Mouse (Mus musculus) activated CD4-positive, CD25-positive, alpha-beta regulatory T cell, adult 4 months (primary cell): ENCODE data around the gene C1ql1. TPM values are rescaled to one million over a fixed set of nuclear protein-coding genes. Genes with fewer than 3 reads are reported as not detected.

Source experiments
- ATAC-seq: one replicate; pipeline ENCODE4 v1.8.0; 2017
- polyA plus RNA-seq, 2 experiments: library from polyadenylated mRNA; unstranded; fragments of 100-300 nt; shearing (Covaris generic); gene quantifications; one replicate each; pipeline ENCODE4 v1.2.1; 2017

C1ql1 gene
- polyA plus RNA-seq, 2 experiments from 2014 or later = not detected

GRCm38 (mm10) chr11:102898408-102898807 lies 48.1 kb downstream of the C1ql1 start:
- no peak for ATAC-seq

GRCm38 (mm10) chr11:102896641-102897040 lies 49.8 kb downstream of the C1ql1 start:
- ATAC-seq = no peak

- ATAC-seq = no peak
Observed at GRCm38 (mm10) chr11:102895779-102896178, 50.7 kb downstream of the C1ql1 start.

- ATAC-seq = no peak
Observed at GRCm38 (mm10) chr11:102894716-102895115, 51.8 kb downstream of the C1ql1 start.

- ATAC-seq = peak; percentile 66
Observed at GRCm38 (mm10) chr11:102893015-102893651, 53.4 kb downstream of the C1ql1 start.

GRCm38 (mm10) chr11:102890096-102890495 lies 56.4 kb downstream of the C1ql1 start:
- no peak for ATAC-seq

Other genes starting within 250 kb of the C1ql1 start
- gene Ccdc43, start 248.9 kb downstream of the C1ql1 start, polyA plus RNA-seq = 10 to 100 TPM; 36.5 to 37.9 TPM
- gene Adam11, start 185.2 kb downstream of the C1ql1 start, polyA plus RNA-seq = not detected
- gene Gjc1, start 127.0 kb downstream of the C1ql1 start, polyA plus RNA-seq = under 1 TPM in 1 of 2 experiments, not detected in 1; 0.15 TPM
- gene Higd1b, start 110.8 kb downstream of the C1ql1 start, polyA plus RNA-seq = not detected
- 100 to 1,000 TPM in 1 of 2 experiments, 10 to 100 TPM in 1; 97.6 to 127 TPM for gene Eftud2, start 65.7 kb downstream of the C1ql1 start, polyA plus RNA-seq
- under 1 TPM in 1 of 2 experiments, not detected in 1; 0.29 TPM for gene Ccdc103, start 65.5 kb downstream of the C1ql1 start, polyA plus RNA-seq
- gene Fam187a, start 61.5 kb downstream of the C1ql1 start, polyA plus RNA-seq = not detected
- not detected for gene Gfap, start 45.8 kb downstream of the C1ql1 start, polyA plus RNA-seq
- 1 to 10 TPM; 1.6 to 1.9 TPM for gene Kif18b, start 21.6 kb downstream of the C1ql1 start, polyA plus RNA-seq
- 10 to 100 TPM; 62.2 to 99.9 TPM for gene Nmt1, start 81.5 kb upstream of the C1ql1 start, polyA plus RNA-seq
- 10 to 100 TPM; 23.5 to 25.6 TPM for gene Dcakd, start 81.6 kb upstream of the C1ql1 start, polyA plus RNA-seq
- under 1 TPM in 1 of 2 experiments, not detected in 1; 0.20 TPM for gene Plcd3, start 155.0 kb upstream of the C1ql1 start, polyA plus RNA-seq
- gene Acbd4, start 155.0 kb upstream of the C1ql1 start, polyA plus RNA-seq = 10 to 100 TPM; 18.4 to 24.0 TPM
- 1 to 10 TPM; 3.4 TPM for gene Hexim1, start 169.5 kb upstream of the C1ql1 start, polyA plus RNA-seq
- 1 to 10 TPM; 2.2 to 3.6 TPM for gene Hexim2, start 185.7 kb upstream of the C1ql1 start, polyA plus RNA-seq
- gene Fmnl1, start 224.4 kb upstream of the C1ql1 start, polyA plus RNA-seq = 10 to 100 TPM; 60.0 to 62.7 TPM